Mouse (Mus musculus): ENCODE data around the gene Gprin1.

GRCm38 (mm10) chr13:54798740-54799139 lies 49.1 kb upstream of the Gprin1 start:
- no peak for TF ChIP-seq CTCF (IDR thresholded peaks at IDR 0.05; ENCODE audit: low read depth)
- TF ChIP-seq EP300 (IDR thresholded peaks at IDR 0.05; ENCODE audit: low read depth): no peak
